Mouse (Mus musculus) neutrophil, adult 5-6 weeks (primary cell): ENCODE measurements around the gene Stip1. TPM values are rescaled to one million over a fixed set of nuclear protein-coding genes. Genes with fewer than 3 reads are reported as not detected.
"Not testable (repeated sequence)": the region's sequence is repeated elsewhere in the genome, so short reads cannot be mapped to it uniquely, and the experiment has no call there.

ENCODE experiments used
- ATAC-seq: fragments of 151-379, 151-347 bp; 2 replicates; pipeline ENCODE4 v1.8.0; 2017; ENCODE audit warnings: mild to moderate bottlenecking, moderate TSS enrichment; ENCODE audit not compliant: insufficient number of reproducible peaks, poor library complexity, low FRiP score, severe bottlenecking; ENCODE audit errors: extremely low read depth
- total RNA-seq: library from RNA; stranded (forward); fragments of 200-1000 nt; gene quantifications from 2 replicates; pipeline ENCODE4 v1.2.3, GENCODE M21; 2017

Gene Stip1
- total RNA-seq, 1 experiment from 2014 or later = 73.9 TPM

GRCm38 (mm10) chr19:6991166-6991565 is 48.6 kb downstream of the Stip1 start:
- not testable (repeated sequence) for ATAC-seq

- no peak for ATAC-seq
Observed at GRCm38 (mm10) chr19:6990712-6991111, 49.1 kb downstream of the Stip1 start.

GRCm38 (mm10) chr19:6989251-6989650 is 50.5 kb downstream of the Stip1 start:
- no peak for ATAC-seq

- no peak for ATAC-seq
Observed at GRCm38 (mm10) chr19:6987904-6988285, 51.9 kb downstream of the Stip1 start.

GRCm38 (mm10) chr19:6987061-6987903 is 52.5 kb downstream of the Stip1 start, which contains the start of gene Vegfb:
Vegfb (minus strand) TSS chr19:6987651.
- no peak for ATAC-seq

- ATAC-seq = no peak
Observed at GRCm38 (mm10) chr19:6985951-6986708, 53.6 kb downstream of the Stip1 start.

- ATAC-seq = no peak
Observed at GRCm38 (mm10) chr19:6985300-6985699, 54.5 kb downstream of the Stip1 start.

GRCm38 (mm10) chr19:6983621-6984020 is 56.1 kb downstream of the Stip1 start:
- ATAC-seq = no peak

- ATAC-seq = no peak
Observed at GRCm38 (mm10) chr19:6981465-6981864, 58.3 kb downstream of the Stip1 start.

GRCm38 (mm10) chr19:6980381-6981093 is 59.2 kb downstream of the Stip1 start, which contains the start of gene Fkbp2:
Fkbp2 (minus strand) TSS chr19:6980501.
- peak; percentile 69 for ATAC-seq

- ATAC-seq = peak; percentile 81
Observed at GRCm38 (mm10) chr19:6979486-6980380, 60.0 kb downstream of the Stip1 start.

- ATAC-seq = no peak
Observed at GRCm38 (mm10) chr19:6979001-6979479, 60.7 kb downstream of the Stip1 start.

GRCm38 (mm10) chr19:6978639-6978974 is 61.2 kb downstream of the Stip1 start:
- no peak for ATAC-seq

GRCm38 (mm10) chr19:6977759-6978638 is 61.8 kb downstream of the Stip1 start:
- no peak for ATAC-seq

- ATAC-seq = no peak
Observed at GRCm38 (mm10) chr19:6975537-6976521, 63.9 kb downstream of the Stip1 start, which contains the start of gene Plcb3. Plcb3 (minus strand) TSS chr19:6976470.
